Mouse (Mus musculus): ENCODE data around the gene Ripor2.

DNA sequence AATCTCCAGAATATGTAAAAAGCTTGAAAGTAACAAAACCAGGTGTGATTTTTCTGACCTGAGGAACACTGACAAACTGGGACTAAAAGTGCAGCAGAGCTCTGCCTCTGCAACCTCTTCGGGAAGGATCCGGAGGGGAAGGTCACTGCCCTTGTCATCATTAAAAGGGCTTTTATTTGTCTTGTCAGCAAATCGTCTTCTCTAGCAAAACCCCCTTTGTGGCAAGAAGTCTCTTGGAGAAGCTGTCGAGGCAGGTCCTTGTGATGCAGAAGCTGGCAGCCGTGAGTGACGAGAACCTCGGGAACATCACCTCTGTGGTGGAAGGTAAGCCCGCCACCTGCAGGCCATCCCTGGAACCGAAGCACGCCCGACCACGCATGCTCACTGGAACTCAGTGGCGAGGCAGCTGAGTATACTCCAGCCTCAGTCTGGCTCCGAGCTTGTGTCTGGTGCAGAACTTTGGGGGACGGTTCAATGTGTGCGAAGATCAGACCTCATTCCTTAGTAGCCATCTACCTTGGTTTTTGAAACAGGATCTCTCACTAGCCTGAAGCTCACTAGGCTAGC is 131.5 kb downstream of the Ripor2 start:
- TF ChIP-seq POLR2A (IDR thresholded peaks at IDR 0.05; ENCODE audit: control insufficient read depth, extremely low read depth, insufficient read depth, low read length, poor library complexity) (no peak), CTCF (IDR thresholded peaks at IDR 0.05; ENCODE audit: borderline replicate concordance, control insufficient read depth, extremely low read depth, insufficient read depth, low read length, poor library complexity) (peak; percentile 88; the same call in 1 of the 2 replicates)
